In the genomic region with DNA sequence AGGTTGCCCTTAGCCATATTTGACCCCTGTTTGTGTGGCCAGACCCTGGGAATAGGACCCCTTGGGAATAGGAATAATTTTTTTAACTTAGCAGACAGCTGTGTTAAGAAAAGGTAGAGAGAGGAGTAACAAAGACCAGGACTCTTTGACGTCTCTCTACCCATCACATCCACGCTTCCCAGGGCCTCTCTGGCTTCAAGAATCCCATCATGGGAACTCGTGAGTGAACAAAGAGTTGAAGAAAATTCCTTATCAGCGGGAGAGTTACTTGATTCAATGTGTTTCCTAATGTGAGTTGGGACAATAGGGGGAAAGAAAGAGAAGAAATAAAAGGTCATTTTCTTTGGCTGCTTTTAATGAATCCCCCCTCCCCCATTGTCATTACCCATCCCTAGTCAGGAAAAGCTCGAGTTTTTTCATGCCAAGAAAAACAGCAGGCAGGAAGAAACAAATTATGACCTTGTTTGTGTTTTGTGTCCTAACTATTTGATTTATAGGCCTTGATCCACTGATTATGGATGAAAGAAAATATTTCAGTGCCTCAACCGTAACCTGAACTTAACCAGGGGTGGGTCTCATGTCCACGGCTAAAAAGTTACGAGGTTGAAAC, we compare ENCODE assay signal across 14 mouse cellular contexts. TPM values are rescaled to one million over a fixed set of nuclear protein-coding genes. Genes with fewer than 3 reads are reported as not detected.
DNase-seq lines count a peak whose midpoint lies in the region; ATAC-seq and TF ChIP-seq lines count a peak whose summit lies in the region.
"Had no signal": no experiment of that assay in that cellular context is flagged by ENCODE, and none has a peak within 500 bp of the region (broad histone marks: within the 10 kb centered on the region; RNA-seq: fewer than 3 reads in every experiment).

No protein-coding gene starts in this region.

- no peak for TF ChIP-seq EP300 in heart, adult 2 months (IDR thresholded peaks at IDR 0.05; ENCODE audit: insufficient read depth, low read depth, low read length)

- TF ChIP-seq POLR2A in heart, adult 2 months (IDR thresholded peaks at IDR 0.05; ENCODE audit: insufficient read depth, low read depth, low read length) = no peak

- intact Hi-C loops in heart, adult 2 months (cut with DNase I) = loop anchor here (5.0 kb wide), 1 partner anchor 71 kb away; no protein-coding TSS in a partner anchor

- H3K9me3 ChIP-seq in kidney, embryonic 14.5 days (ENCODE audit: control insufficient read depth, low read length) = no peaks in the 10 kb centered on the region
- no peaks in the 10 kb centered on the region for H3K9me3 ChIP-seq in ES-E14 (ENCODE audit: control insufficient read depth, insufficient read depth, low read depth, low read length)
- H3K9me3 ChIP-seq in embryonic facial prominence, embryonic 10.5 days = no peaks in the 10 kb centered on the region
- H3K9me3 ChIP-seq in intestine, postnatal 0 days (ENCODE audit: control insufficient read depth) = no peaks in the 10 kb centered on the region
- H3K9me3 ChIP-seq: limb, embryonic 12.5 days had no signal

- DNase-seq in heart, adult 2 months = no peak
- DNase-seq in heart, postnatal 4 days = no peak
- no peak for DNase-seq in kidney, adult 11 months
- DNase-seq in ES-E14 (ENCODE audit: low read depth, low spot score) = no peak
- DNase-seq in embryonic facial prominence, embryonic 10.5 days (ENCODE audit: low spot score) = no peak
- DNase-seq in cerebellum, postnatal 4 days (ENCODE audit: low spot score in 2 of 2) = no peak
- DNase-seq: adrenal gland, postnatal 25 days; lung, adult 18-20 months had no signal

- no peaks in the 10 kb centered on the region for H3K27me3 ChIP-seq in heart, adult 2 months (ENCODE audit: control insufficient read depth, insufficient read depth, low read length)
- H3K27me3 ChIP-seq in kidney, embryonic 14.5 days (ENCODE audit: control insufficient read depth, insufficient read depth, low read length) = no peaks in the 10 kb centered on the region
- no peaks in the 10 kb centered on the region for H3K27me3 ChIP-seq in embryonic facial prominence, embryonic 10.5 days (replicated peaks; ENCODE audit: low read depth, poor library complexity, severe bottlenecking)
- no peaks in the 10 kb centered on the region for H3K27me3 ChIP-seq in intestine, postnatal 0 days (replicated peaks; ENCODE audit: control insufficient read depth, insufficient read depth, low read length)
- H3K27me3 ChIP-seq: limb, embryonic 12.5 days; Patski had no signal

- no peaks in the 10 kb centered on the region for H3K79me2 ChIP-seq in heart, adult 2 months (replicated peaks; ENCODE audit: control insufficient read depth, insufficient read depth, low read length)

- TF ChIP-seq CTCF in heart, adult 2 months (IDR thresholded peaks at IDR 0.05) = no peak
- TF ChIP-seq CTCF in intestine, postnatal 0 days (IDR thresholded peaks at IDR 0.05; ENCODE audit: low read depth) = no peak

- peak overlapping the region; percentile 13 for H3K27ac ChIP-seq in heart, adult 2 months
- H3K27ac ChIP-seq in kidney, embryonic 14.5 days (ENCODE audit: low read depth, low read length) = peak overlapping the region; percentile 85
- H3K27ac ChIP-seq in ES-E14 (ENCODE audit: insufficient read depth, low read depth, low read length, poor library complexity, severe bottlenecking) = peak overlapping the region; percentile 49; the same call in 1 of the 2 replicates
- peak overlapping the region; percentile 55 for H3K27ac ChIP-seq in embryonic facial prominence, embryonic 10.5 days (replicated peaks)
- no peak overlapping the region for H3K27ac ChIP-seq in intestine, postnatal 0 days (ENCODE audit: low read depth, low read length)
- H3K27ac ChIP-seq: limb, embryonic 12.5 days; stomach, postnatal 0 days had no signal

- H3K4me1 ChIP-seq in heart, adult 2 months (ENCODE audit: control insufficient read depth, insufficient read depth, low read length) = peaks cover 12% of the 10 kb centered on the region
- peaks cover 32% of the 10 kb centered on the region for H3K4me1 ChIP-seq in kidney, embryonic 14.5 days (ENCODE audit: control insufficient read depth, insufficient read depth, low read length)
- H3K4me1 ChIP-seq in ES-E14 (ENCODE audit: control insufficient read depth in 2 of 2, insufficient read depth in 2 of 2, low read length in 2 of 2, poor library complexity in 1 of 2) = peaks cover 11 to 23% of the 10 kb centered on the region in 2 experiments; a peak in 3 of 4 replicates
- peaks cover 40% of the 10 kb centered on the region for H3K4me1 ChIP-seq in embryonic facial prominence, embryonic 10.5 days
- H3K4me1 ChIP-seq in intestine, postnatal 0 days (replicated peaks; ENCODE audit: control insufficient read depth, insufficient read depth, low read length) = peaks cover 15% of the 10 kb centered on the region; the same call in 1 of the 2 replicates

- no peak overlapping the region for H3K9ac ChIP-seq in heart, adult 2 months (ENCODE audit: low read depth, low read length)
- H3K9ac ChIP-seq in kidney, embryonic 14.5 days (ENCODE audit: low read depth, low read length) = no peak overlapping the region
- peak overlapping the region; percentile 40; the same call in 1 of the 2 replicates for H3K9ac ChIP-seq in ES-E14 (ENCODE audit: insufficient read depth, low read depth, low read length, poor library complexity, severe bottlenecking)
- no peak overlapping the region for H3K9ac ChIP-seq in intestine, postnatal 0 days (ENCODE audit: low read depth, low read length)
- H3K9ac ChIP-seq: limb, embryonic 12.5 days had no signal

- no peak overlapping the region for H3K4me2 ChIP-seq in kidney, embryonic 14.5 days (replicated peaks; ENCODE audit: low read depth, low read length)
- H3K4me2 ChIP-seq in intestine, postnatal 0 days (replicated peaks; ENCODE audit: low read depth) = no peak overlapping the region
- H3K4me2 ChIP-seq: limb, embryonic 12.5 days had no signal

- WGBS in heart, adult 2 months = 42% methylated on average over 8 of the region's 8 CpGs
- WGBS in kidney, embryonic 14.5 days = 34% methylated on average over 8 of the region's 8 CpGs
- whole genome bisulfite sequencing in embryonic facial prominence, embryonic 10.5 days = 37% methylated on average over 8 of the region's 8 CpGs
- WGBS in intestine, postnatal 0 days = 62% methylated on average over 8 of the region's 8 CpGs

- ATAC-seq in kidney, embryonic 14.5 days (ENCODE audit: low FRiP score, low TSS enrichment) = no peak
- ATAC-seq in intestine, postnatal 0 days = no peak
- ATAC-seq: inflammation-experienced regulatory T-cells, adult 6 months; Patski had no signal

- no peak overlapping the region for H3K4me3 ChIP-seq in heart, adult 2 months
- no peak overlapping the region for H3K4me3 ChIP-seq in kidney, embryonic 14.5 days (ENCODE audit: low read length)
- no peak overlapping the region for H3K4me3 ChIP-seq in ES-E14 (ENCODE audit: insufficient read depth in 1 of 2, low read depth in 1 of 2, low read length in 2 of 2, poor library complexity in 1 of 2, severe bottlenecking in 1 of 2)
- H3K4me3 ChIP-seq in embryonic facial prominence, embryonic 10.5 days = no peak overlapping the region
- no peak overlapping the region for H3K4me3 ChIP-seq in intestine, postnatal 0 days (ENCODE audit: low read depth, low read length)
- H3K4me3 ChIP-seq: limb, embryonic 12.5 days had no signal

- peaks cover 2% of the 10 kb centered on the region; the same call in 1 of the 2 replicates for H3K36me3 ChIP-seq in heart, adult 2 months (ENCODE audit: control insufficient read depth, insufficient read depth, low read length)
- no peaks in the 10 kb centered on the region for H3K36me3 ChIP-seq in kidney, embryonic 14.5 days (ENCODE audit: control insufficient read depth, insufficient read depth, low read length)
- no peaks in the 10 kb centered on the region for H3K36me3 ChIP-seq in ES-E14 (ENCODE audit: control insufficient read depth, insufficient read depth, low read length, poor library complexity, severe bottlenecking)
- no peaks in the 10 kb centered on the region for H3K36me3 ChIP-seq in embryonic facial prominence, embryonic 10.5 days (replicated peaks)
- H3K36me3 ChIP-seq in intestine, postnatal 0 days (ENCODE audit: control insufficient read depth, insufficient read depth) = no peaks in the 10 kb centered on the region
- H3K36me3 ChIP-seq: limb, embryonic 12.5 days had no signal

- in situ Hi-C loops in ES-E14 (cut with MboI; ENCODE audit: low sequenced_read_pairs in 2 of 2, unreplicated experiment in 2 of 2) = no loop called here

TF ChIP-seq in ES-E14, 5 proteins besides CTCF, POLR2A, EP300 and RAD21:
- TF ChIP-seq HCFC1 (IDR thresholded peaks at IDR 0.05; ENCODE audit: borderline replicate concordance, insufficient read depth, low read length) (no peak), ZC3H11A (IDR thresholded peaks at IDR 0.05; ENCODE audit: borderline replicate concordance, low read depth, low read length) (no peak), CHD2 (IDR thresholded peaks at IDR 0.05; ENCODE audit: low read depth, low read length) (no peak), MAFK (IDR thresholded peaks at IDR 0.05; ENCODE audit: insufficient read depth, low read depth, low read length) (no peak), ZNF384 (IDR thresholded peaks at IDR 0.05; ENCODE audit: low read depth, low read length) (no peak)
TF ChIP-seq in ES-E14: peak in this region for 0.

RNA-seq across cellular contexts. Expression of a gene that starts 14.3 kb away (rescaled TPM):
- 10 to 100 TPM; 38.8 to 41.1 TPM for total RNA-seq in heart, adult 2 months (2021)
- polyA plus RNA-seq in heart, adult 2 months (2012; rRNA removed) = 33.2 and 50.8 TPM in 2 replicates
- 10 to 100 TPM; 55.6 to 59.6 TPM for total RNA-seq in heart, postnatal 4 days (2021)
- 67.0 and 152 TPM in 2 replicates for polyA plus RNA-seq in kidney, embryonic 14.5 days (2014; fragmentation: Nextera tagmentation; extraction: Ambion mirVana)
- total RNA-seq in ES-E14 (2012; rRNA removed) = 27.8 and 44.9 TPM in 2 replicates
- polyA plus RNA-seq in embryonic facial prominence, embryonic 10.5 days (2016; fragmentation: Nextera tagmentation; extraction: Ambion mirVana) = 138 and 149 TPM in 2 replicates
- polyA plus RNA-seq in intestine, postnatal 0 days (2015; fragmentation: Nextera tagmentation; extraction: Ambion mirVana) = 93.2 and 103 TPM in 2 replicates

RNA-seq across cellular contexts. Expression of a gene that starts 39.8 kb away (rescaled TPM):
- total RNA-seq in heart, adult 2 months (2021) = 10 to 100 TPM; 11.1 to 11.2 TPM
- 6.0 and 8.9 TPM in 2 replicates for polyA plus RNA-seq in heart, adult 2 months (2012; rRNA removed)
- total RNA-seq in heart, postnatal 4 days (2021) = 10 to 100 TPM; 20.2 to 25.1 TPM
- polyA plus RNA-seq in kidney, embryonic 14.5 days (2014; fragmentation: Nextera tagmentation; extraction: Ambion mirVana) = 15.8 and 19.2 TPM in 2 replicates
- 13.9 and 14.1 TPM in 2 replicates for total RNA-seq in ES-E14 (2012; rRNA removed)
- polyA plus RNA-seq in embryonic facial prominence, embryonic 10.5 days (2016; fragmentation: Nextera tagmentation; extraction: Ambion mirVana) = 18.5 and 20.5 TPM in 2 replicates
- polyA plus RNA-seq in intestine, postnatal 0 days (2015; fragmentation: Nextera tagmentation; extraction: Ambion mirVana) = 11.2 and 12.1 TPM in 2 replicates
